Mouse (Mus musculus): ENCODE measurements around the gene Gm13212. TPM values are rescaled to one million over a fixed set of nuclear protein-coding genes. Genes with fewer than 3 reads are reported as not detected.

Gm13212 gene
- polyA plus RNA-seq, 1 experiment from 2014 or later = 5.0 TPM

Other genes starting within 250 kb of the Gm13212 start
- 0.05 TPM in 1 of 2 replicates, not detected in the other for gene Zfp990, start 74.4 kb upstream of the Gm13212 start, polyA plus RNA-seq (2015; fragmentation: Nextera tagmentation; extraction: Ambion mirVana)
- gene Zfp980, start 85.5 kb downstream of the Gm13212 start, polyA plus RNA-seq (2015; fragmentation: Nextera tagmentation; extraction: Ambion mirVana) = not detected in 2 replicates

Data from heart, embryonic 16.5 days (tissue).